Mouse (Mus musculus): ENCODE results near the gene Tstd1. TPM values are rescaled to one million over a fixed set of nuclear protein-coding genes. Genes with fewer than 3 reads are reported as not detected.

Tstd1 gene
- polyA plus RNA-seq, 1 experiment from 2014 or later, result not detected

DNA sequence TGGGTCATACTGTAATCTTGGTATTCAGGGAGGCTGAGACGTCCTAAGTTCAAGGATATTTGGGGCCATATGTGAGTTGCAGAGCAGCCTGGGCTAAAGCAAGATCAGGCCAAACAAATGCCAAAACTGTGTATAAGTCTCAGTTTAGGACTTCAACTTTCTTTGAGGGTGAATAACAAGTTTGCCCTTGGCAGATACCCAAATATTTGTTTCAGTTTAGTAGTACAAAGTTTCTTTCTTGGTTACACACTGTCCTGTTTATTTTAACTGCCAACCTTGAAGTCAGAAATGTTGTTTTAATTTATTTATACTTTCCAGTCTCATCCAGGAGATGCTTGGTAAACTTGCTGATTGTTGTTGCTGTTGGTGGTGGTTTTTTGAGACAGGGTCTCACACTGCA is 17.3 kb downstream of the Tstd1 start:
- no peak overlapping the region for H3K27ac ChIP-seq
- no peaks in the 10 kb centered on the region for H3K36me3 ChIP-seq (ENCODE audit: inconsistent target)
- no peak overlapping the region for H3K4me3 ChIP-seq (ENCODE audit: inconsistent target)
- no peaks in the 10 kb centered on the region for H3K79me2 ChIP-seq (ENCODE audit: inconsistent target)
- WGBS (ENCODE audit: missing documents), result 100% methylated on average over 1 of the region's 1 CpGs

DNA sequence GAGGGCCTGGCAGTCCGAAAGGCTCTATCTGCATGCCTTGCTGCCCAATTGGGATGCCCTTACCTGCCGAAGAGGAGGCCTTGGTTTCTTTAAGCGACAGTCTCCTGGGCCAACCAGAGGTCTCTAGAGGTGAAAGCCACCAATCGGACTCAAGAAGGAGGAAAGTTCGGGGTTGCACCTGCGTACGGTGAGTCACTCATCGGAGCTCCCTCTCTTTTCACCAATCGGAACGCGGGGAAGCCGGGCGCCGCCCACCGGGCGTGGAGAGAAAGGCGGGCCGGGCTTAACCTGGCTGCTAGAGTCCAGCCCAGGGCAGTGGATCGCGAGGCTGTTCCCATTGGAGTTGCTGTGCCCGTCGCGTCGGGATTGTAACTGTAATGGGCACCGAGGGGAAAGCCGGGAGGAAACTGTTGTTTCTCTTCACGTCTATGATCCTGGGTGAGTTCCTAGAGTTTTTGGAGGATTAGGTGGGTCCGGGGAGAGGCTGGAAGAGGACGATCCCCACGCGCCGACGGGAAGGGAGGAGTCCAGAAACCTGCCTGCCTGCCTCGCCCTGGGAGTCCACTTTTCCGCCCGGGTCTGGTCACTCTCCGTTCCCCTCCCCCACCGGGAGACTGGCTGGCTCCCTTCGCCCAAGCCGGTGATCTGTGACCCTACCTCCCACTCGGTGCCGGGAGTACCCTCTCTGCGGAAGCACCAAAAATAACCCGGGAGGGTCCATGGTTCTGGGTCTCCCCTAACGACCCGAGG is 18.8 kb downstream of the Tstd1 start, which contains the start of gene F11r:
TSS of gene F11r (plus strand) at position 272 of the 750 bp plus-strand sequence.
- H3K4me3 ChIP-seq (ENCODE audit: inconsistent target), result peak within 1 kb of the TSS; percentile 37
- H3K36me3 ChIP-seq (ENCODE audit: inconsistent target), result no peaks in the 10 kb centered on the region
- 6% methylated on average over 44 of the region's 46 CpGs for WGBS (ENCODE audit: missing documents)
- H3K79me2 ChIP-seq (ENCODE audit: inconsistent target), result no peaks in the 10 kb centered on the region
- no peak within 1 kb of the TSS for H3K27ac ChIP-seq

DNA sequence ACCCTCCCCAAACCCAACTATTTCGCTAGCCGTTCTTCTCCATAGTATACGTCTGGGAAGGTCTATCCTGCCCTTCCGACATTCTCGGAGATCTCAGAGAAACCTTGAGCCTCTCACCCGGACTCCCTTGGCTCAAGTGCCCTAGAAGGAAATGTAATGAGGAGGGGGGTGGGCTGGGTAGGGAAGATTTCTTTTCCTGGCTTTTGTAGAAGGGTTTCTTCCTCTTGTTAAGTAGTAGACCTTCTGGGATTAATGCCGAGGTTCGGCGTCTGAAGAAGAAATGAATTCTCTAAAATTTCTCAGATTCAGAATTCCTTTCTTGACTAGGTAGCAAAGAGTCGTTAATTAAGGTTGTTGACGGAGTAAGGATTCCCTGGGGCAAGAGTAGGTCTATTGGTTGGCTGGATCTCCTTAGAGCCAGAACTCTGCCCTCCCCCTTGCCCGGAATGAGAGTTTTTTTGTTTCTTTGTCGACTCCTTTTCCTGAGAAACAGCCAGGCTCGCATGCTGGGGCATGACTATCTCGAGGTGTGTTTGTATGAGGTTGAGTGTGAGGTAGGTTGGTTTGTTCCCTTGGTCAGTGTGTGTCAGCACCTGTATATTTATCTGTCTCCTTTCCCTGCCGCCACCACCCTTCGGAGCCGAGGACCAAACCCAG is 19.5 kb downstream of the Tstd1 start:
- WGBS (ENCODE audit: missing documents), result 13% methylated on average over 18 of the region's 18 CpGs
- H3K36me3 ChIP-seq (ENCODE audit: inconsistent target), result no peaks in the 10 kb centered on the region
- H3K4me3 ChIP-seq (ENCODE audit: inconsistent target), result peak overlapping the region; percentile 37
- no peaks in the 10 kb centered on the region for H3K79me2 ChIP-seq (ENCODE audit: inconsistent target)
- H3K27ac ChIP-seq, result no peak overlapping the region

DNA sequence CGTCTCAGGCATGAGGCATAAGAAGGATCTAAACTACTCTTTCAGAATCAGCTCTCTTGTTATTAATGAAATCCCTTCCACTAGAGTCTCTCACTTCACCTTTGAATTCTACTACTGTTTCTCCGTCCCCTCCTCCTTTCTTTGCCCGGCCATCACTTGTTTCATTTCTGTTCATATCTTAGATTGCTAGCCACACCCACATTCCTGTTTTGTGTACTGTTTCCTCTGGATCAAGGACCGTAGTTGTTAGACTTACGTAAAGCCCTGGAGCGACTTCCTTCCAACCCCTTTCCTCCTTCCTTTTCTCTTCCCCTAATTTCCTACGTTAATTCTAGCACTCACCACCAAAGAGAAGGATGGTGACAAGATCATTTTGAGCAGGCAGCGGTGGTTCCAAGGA is 20.4 kb downstream of the Tstd1 start:
- WGBS (ENCODE audit: missing documents), result 66% methylated on average over 7 of the region's 8 CpGs
- Histone ChIP-seq H3K4me3 (ENCODE audit: inconsistent target) (no peak overlapping the region), H3K36me3 (ENCODE audit: inconsistent target) (no peaks in the 10 kb centered on the region), H3K79me2 (ENCODE audit: inconsistent target) (no peaks in the 10 kb centered on the region), H3K27ac (no peak overlapping the region)

DNA sequence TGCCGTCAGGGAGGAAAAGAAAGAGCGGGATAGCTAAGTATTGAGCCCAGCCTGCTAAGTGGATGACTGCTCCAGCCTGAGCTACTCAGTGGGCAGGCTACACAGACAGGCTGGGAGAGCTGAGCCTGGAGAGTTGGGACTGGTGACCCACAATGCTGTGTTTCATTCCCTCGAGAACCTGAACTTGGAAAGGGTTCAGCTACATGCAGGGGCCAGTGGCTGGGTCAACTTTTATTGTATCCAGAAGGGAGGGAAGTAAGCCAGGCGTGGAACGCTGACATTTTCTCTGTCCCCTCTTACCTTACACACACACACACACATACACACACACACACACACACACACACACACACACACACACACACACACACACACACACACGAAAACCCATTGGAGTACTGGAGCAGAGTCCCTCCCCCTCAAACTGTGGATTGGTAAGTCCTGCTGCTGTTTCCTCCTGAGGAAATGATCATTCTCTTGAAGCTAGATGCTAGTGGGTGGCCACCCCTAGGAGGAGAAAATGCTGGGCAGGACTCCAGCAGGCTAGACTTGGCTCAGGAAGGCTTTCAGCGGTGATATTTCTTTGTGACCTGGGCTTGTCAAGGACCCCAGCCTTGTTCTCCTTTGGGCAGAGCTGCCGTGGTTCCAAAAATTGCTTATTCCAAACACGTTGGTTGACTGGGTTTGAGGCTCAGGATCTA is 21.5 kb downstream of the Tstd1 start:
- WGBS (ENCODE audit: missing documents), result 37% methylated on average over 6 of the region's 9 CpGs
- no peak overlapping the region for H3K4me3 ChIP-seq (ENCODE audit: inconsistent target)

DNA sequence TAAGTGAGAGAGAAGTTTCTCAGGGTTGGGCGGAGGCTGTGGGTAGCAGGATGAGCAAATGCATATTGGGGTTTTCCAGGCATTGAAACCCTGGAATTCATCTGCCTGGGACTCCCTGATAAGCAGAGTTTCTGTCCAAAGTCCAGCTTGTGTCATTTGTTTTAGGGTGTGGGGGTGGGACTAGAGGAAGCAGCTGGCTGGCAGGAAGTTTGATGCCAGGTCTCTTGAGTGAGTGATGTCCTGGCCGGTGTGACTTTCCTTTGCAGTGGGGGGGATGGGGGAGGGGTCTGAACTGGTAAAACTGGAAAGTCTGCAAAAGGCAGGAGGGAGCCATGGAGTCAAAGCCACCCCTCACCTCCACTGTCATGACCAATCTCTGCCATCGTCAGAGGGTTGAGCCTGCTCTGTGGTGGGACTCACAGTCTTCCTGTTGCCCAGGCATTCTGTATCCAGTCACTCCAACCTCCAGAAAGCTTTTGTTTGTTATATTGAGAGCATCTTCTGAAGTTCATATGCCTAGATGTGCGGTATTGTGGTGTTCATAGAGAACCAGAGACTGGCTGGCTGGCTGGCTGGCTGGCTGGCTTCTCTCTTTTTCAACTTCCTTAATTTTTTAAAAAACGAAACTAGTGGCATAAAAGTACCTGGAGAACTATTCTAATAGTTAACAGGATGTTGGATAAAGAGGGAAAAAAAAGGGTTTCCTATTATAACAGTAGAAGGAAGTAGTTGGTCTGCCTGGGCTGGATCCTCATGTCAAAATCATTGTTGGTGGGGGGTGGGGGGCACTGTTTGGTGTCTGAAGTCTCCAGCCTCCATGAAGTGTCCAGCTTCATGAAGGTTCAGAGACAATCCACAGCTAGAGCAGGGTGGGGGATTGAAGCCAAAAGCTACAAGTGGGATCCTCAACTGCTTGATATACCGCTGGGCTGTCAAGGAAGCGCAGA is 23.1 kb downstream of the Tstd1 start:
- H3K4me3 ChIP-seq (ENCODE audit: inconsistent target), result no peak overlapping the region; the same call in 1 of the 2 replicates
- H3K79me2 ChIP-seq (ENCODE audit: inconsistent target), result no peaks in the 10 kb centered on the region
- 12% methylated on average over 7 of the region's 7 CpGs for WGBS (ENCODE audit: missing documents)
- no peaks in the 10 kb centered on the region for H3K36me3 ChIP-seq (ENCODE audit: inconsistent target)
- H3K27ac ChIP-seq, result peak overlapping the region; percentile 12; the same call in 1 of the 2 replicates

More for the DNA sequence above, 21.5 kb downstream of the Tstd1 start:
- H3K79me2 ChIP-seq (ENCODE audit: inconsistent target), result no peaks in the 10 kb centered on the region
- H3K27ac ChIP-seq, result no peak overlapping the region
- no peaks in the 10 kb centered on the region for H3K36me3 ChIP-seq (ENCODE audit: inconsistent target)

DNA sequence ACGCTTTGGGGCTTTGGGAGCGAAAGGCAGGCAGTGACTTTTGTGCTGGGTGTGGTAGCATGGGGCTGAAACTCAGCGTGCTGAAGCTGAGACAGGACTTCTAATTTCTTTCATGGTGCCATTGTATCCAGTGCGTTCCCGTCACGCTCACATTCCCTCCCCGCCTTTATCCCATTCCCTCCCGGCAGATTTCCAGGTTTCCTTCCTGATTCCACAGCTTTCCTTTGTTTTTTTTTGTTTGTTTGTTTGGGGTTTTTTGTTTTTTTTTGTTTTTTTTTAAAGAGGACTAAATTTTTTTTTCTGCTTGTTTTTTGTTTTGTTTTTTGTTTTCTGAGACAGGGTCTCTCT is 23.7 kb downstream of the Tstd1 start:
- H3K27ac ChIP-seq, result peak overlapping the region; percentile 12; the same call in 1 of the 2 replicates
- H3K4me3 ChIP-seq (ENCODE audit: inconsistent target), result no peak overlapping the region; the same call in 1 of the 2 replicates
- no peaks in the 10 kb centered on the region for H3K36me3 ChIP-seq (ENCODE audit: inconsistent target)
- H3K79me2 ChIP-seq (ENCODE audit: inconsistent target), result no peaks in the 10 kb centered on the region
- WGBS (ENCODE audit: missing documents), result 17% methylated on average over 8 of the region's 8 CpGs

DNA sequence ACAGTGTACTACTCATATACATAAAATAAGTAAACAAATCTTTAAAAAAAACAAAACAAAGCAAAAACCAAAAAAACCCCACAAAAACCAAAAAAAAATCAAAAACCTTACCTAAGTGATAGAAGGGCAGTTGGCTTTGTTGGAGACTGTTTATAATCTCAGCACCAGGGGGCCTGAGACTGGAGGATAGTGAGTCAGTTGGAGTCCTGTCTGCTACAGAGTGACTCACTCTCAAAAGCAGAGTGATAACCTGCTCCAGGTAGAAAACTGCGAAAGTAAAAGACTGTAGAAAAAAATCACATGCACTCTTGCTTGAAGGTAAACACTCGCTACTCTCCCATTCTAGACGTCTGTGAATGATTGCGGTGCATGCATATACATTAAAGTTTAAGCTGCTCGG is 26.4 kb downstream of the Tstd1 start:
- WGBS (ENCODE audit: missing documents), result 98% methylated on average over 5 of the region's 5 CpGs
- Histone ChIP-seq H3K4me3 (ENCODE audit: inconsistent target) (no peak overlapping the region), H3K36me3 (ENCODE audit: inconsistent target) (no peaks in the 10 kb centered on the region), H3K79me2 (ENCODE audit: inconsistent target) (no peaks in the 10 kb centered on the region), H3K27ac (no peak overlapping the region)

DNA sequence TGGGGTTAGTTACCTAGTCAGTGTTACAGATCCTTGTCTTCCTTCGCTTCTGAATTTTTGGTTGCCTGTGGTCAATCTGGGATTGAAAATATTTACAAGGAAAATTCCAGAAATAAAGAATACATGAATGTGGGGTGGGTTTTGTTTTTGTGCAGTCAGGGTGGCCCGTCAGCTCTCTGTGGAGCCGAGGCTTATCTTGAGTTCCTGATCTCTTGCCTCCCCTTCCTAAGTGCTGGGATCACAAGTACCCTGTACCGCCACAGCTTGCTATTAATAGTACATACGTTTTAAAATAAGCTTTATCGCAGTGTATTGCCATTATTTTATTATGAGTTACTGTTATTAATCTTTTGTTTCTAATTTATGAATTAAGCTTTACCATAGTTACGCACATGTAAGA is 28.2 kb downstream of the Tstd1 start:
- H3K79me2 ChIP-seq (ENCODE audit: inconsistent target), result no peaks in the 10 kb centered on the region
- WGBS (ENCODE audit: missing documents), result 67% methylated on average over 7 of the region's 7 CpGs
- H3K36me3 ChIP-seq (ENCODE audit: inconsistent target), result no peaks in the 10 kb centered on the region
- no peak overlapping the region for H3K4me3 ChIP-seq (ENCODE audit: inconsistent target)
- no peak overlapping the region for H3K27ac ChIP-seq

DNA sequence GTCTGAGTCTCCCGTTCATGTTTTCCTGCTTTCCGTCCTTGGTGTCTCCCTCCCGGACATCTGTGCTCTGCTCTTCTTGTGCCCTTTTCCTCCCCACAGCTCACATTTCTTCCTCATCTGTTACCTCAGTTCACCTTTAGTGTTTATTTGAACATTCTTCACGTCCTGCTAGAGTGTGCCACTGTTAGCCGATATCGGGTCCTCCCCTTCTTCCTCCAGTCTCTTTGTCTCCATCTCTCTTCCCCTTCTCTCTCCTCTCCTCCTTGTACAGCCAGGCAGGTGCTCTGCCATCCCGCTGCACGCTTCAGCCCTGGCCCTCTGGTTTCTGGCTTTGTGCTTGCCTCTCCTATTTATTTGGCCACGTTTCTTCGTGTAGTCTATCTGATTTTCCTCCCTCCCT is 29.0 kb downstream of the Tstd1 start:
- H3K4me3 ChIP-seq (ENCODE audit: inconsistent target), result no peak overlapping the region
- no peaks in the 10 kb centered on the region for H3K36me3 ChIP-seq (ENCODE audit: inconsistent target)
- 41% methylated on average over 10 of the region's 10 CpGs for WGBS (ENCODE audit: missing documents)
- no peaks in the 10 kb centered on the region for H3K79me2 ChIP-seq (ENCODE audit: inconsistent target)
- H3K27ac ChIP-seq, result no peak overlapping the region

DNA sequence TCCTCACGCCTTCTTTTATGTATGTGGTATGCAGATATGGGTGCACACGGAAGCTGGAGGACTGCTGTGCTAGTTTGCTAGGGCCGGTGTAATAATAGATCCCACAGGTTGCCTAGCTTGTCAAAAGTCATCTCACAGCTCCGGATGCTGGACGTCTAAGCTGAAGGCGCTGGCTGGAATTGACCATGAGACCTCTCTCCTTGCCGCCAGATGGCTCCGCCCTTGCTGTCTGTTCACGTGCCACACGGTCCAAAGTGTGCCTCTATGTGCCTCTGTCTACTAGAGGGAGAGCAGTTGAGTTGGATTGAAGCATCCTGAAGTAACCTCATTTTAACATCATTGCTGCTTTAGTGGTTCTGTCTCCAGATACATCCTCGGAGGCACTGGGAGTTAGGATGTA is 31.4 kb downstream of the Tstd1 start:
- WGBS (ENCODE audit: missing documents), result 87% methylated on average over 11 of the region's 11 CpGs
- Histone ChIP-seq H3K36me3 (ENCODE audit: inconsistent target) (no peaks in the 10 kb centered on the region), H3K27ac (no peak overlapping the region)

DNA sequence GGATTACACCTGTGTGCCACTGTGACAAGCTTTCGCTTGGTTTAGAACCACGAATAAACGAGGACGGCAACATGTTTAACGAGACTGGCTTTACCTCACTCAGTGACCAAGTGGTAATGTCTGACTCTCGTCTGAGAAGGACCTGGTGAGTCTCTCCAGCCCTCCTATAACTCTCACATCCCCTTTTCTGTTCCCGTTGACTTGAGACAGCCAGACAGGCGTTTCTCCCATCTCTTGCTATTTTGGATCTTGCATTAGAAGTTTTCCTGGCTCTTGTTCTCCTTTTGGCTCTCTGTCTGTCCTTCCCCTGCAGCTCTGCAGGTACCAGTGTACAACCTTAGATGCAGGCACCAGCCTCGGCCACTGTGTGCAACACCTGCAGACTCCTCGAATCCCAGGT is 32.3 kb downstream of the Tstd1 start:
- H3K36me3 ChIP-seq (ENCODE audit: inconsistent target), result no peaks in the 10 kb centered on the region
- no peak overlapping the region for H3K4me3 ChIP-seq (ENCODE audit: inconsistent target)
- no peaks in the 10 kb centered on the region for H3K79me2 ChIP-seq (ENCODE audit: inconsistent target)
- 22% methylated on average over 10 of the region's 10 CpGs for WGBS (ENCODE audit: missing documents)
- no peak overlapping the region for H3K27ac ChIP-seq

More for the DNA sequence above, 31.4 kb downstream of the Tstd1 start:
- no peaks in the 10 kb centered on the region for H3K79me2 ChIP-seq (ENCODE audit: inconsistent target)
- no peak overlapping the region for H3K4me3 ChIP-seq (ENCODE audit: inconsistent target)

DNA sequence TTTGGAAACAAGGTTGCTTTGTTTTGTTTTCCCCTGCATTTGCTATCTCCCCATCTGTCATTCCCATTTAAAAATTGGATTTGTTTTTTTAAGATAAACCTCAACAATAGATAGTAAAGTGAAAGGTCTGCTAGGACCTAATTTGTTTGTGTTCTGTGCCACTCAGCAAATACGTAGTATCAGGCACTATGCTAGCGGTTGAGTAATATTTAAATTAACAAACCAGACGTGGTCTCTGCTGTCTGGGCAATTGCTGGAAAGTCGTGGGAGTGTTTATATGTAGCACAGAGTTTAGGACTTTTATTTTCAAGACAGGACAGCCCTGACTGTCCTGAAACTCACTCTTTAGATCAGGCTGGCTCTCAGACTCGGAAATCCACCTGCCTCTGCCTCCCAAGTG is 33.9 kb downstream of the Tstd1 start:
- H3K27ac ChIP-seq, result no peak overlapping the region
- WGBS (ENCODE audit: missing documents), result 60% methylated on average over 5 of the region's 5 CpGs
- no peak overlapping the region for H3K4me3 ChIP-seq (ENCODE audit: inconsistent target)
- H3K36me3 ChIP-seq (ENCODE audit: inconsistent target), result no peaks in the 10 kb centered on the region
- H3K79me2 ChIP-seq (ENCODE audit: inconsistent target), result no peaks in the 10 kb centered on the region

DNA sequence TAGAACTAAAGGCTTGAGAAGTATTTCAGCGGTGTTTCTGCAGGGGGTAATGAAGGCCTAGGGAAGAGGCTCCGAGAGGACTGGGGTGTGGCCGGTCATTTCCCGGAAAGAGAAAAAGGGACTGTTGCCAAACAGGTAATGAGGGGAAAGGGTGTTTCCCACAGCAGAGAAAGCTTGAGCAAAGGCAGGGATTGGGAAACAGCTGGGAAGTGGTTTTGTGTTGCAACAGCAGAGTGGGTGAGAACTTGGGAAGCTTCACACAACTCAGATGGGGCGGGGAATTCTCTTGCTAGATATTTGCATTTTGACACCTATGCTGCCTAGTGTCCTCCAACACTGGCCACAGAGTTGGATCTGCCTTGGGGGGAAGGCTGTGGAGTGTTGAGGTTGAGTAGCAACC is 34.3 kb downstream of the Tstd1 start:
- Histone ChIP-seq H3K27ac (no peak overlapping the region), H3K36me3 (ENCODE audit: inconsistent target) (no peaks in the 10 kb centered on the region), H3K79me2 (ENCODE audit: inconsistent target) (no peaks in the 10 kb centered on the region), H3K4me3 (ENCODE audit: inconsistent target) (no peak overlapping the region)
- 66% methylated on average over 5 of the region's 5 CpGs for whole genome bisulfite sequencing (ENCODE audit: missing documents)
